Mouse (Mus musculus) MEL (cell line): ENCODE measurements around the gene 1700016C15Rik. TPM values are rescaled to one million over a fixed set of nuclear protein-coding genes. Genes with fewer than 3 reads are reported as not detected.

ENCODE experiments used
- DNase-seq: peaks from one replicate; pipeline ENCODE4 v3.0.0; 2011; ENCODE audit warnings: low read depth, low spot score
- H3K27ac ChIP-seq: 2 replicates; pipeline ENCODE4 v1.5.1; 2012; ENCODE audit warnings: low read depth, mild to moderate bottlenecking, control low read depth, low read length, moderate library complexity; ENCODE audit not compliant: control insufficient read depth
- H3K27me3 ChIP-seq, 2 experiments: fragments of 150-350 bp in 1 of 2; sonication (generic) in 1 of 2; 2 replicates each; pipeline ENCODE4 v1.6.1; 2012; ENCODE audit warnings: low read length in 2 of 2, mild to moderate bottlenecking in 2 of 2, improper control_type of control experiment in 1 of 2, moderate library complexity in 1 of 2; ENCODE audit not compliant: insufficient read depth in 2 of 2, control insufficient read depth in 1 of 2
- H3K36me3 ChIP-seq, 2 experiments: 2 replicates each; pipeline ENCODE4 v1.6.1; 2012 to 2014; ENCODE audit warnings: low read length in 2 of 2, improper control_type of control experiment in 1 of 2, inconsistent platforms in 1 of 2, mild to moderate bottlenecking in 1 of 2; ENCODE audit not compliant: insufficient read depth in 2 of 2, control insufficient read depth in 1 of 2
- H3K4me1 ChIP-seq, 2 experiments: fragments of 150-350 bp in 1 of 2; sonication (generic) in 1 of 2; 2 replicates each; pipeline ENCODE4 v1.6.1; 2012; ENCODE audit warnings: low read length in 2 of 2, improper control_type of control experiment in 1 of 2, mild to moderate bottlenecking in 1 of 2; ENCODE audit not compliant: insufficient read depth in 2 of 2, control insufficient read depth in 1 of 2
- H3K4me3 ChIP-seq, 2 experiments: fragments of 150-350 bp in 1 of 2; sonication (generic) in 1 of 2; 2 replicates each; pipeline ENCODE4 v1.5.1; 2012; ENCODE audit warnings: low read depth in 2 of 2, low read length in 2 of 2, mild to moderate bottlenecking in 2 of 2, moderate library complexity in 2 of 2, control low read depth in 1 of 2, improper control_type of control experiment in 1 of 2; ENCODE audit not compliant: control insufficient read depth in 1 of 2, insufficient read depth in 1 of 2
- H3K79me2 ChIP-seq: 2 replicates; pipeline ENCODE4 v1.6.1; 2012; ENCODE audit warnings: mild to moderate bottlenecking, low read length, moderate library complexity; ENCODE audit not compliant: control insufficient read depth, poor library complexity, insufficient read depth
- H3K9ac ChIP-seq: 2 replicates; pipeline ENCODE4 v1.6.1; 2012; ENCODE audit warnings: low read depth, mild to moderate bottlenecking, control low read depth, low read length, moderate library complexity; ENCODE audit not compliant: control insufficient read depth, poor library complexity, severe bottlenecking
- H3K9me3 ChIP-seq: fragments of 150-350 bp; sonication (generic); replicated peaks from 2 replicates; pipeline ENCODE4 v1.6.1; 2012; ENCODE audit warnings: mild to moderate bottlenecking, low read length, improper control_type of control experiment, moderate library complexity; ENCODE audit not compliant: insufficient read depth
- BHLHE40 ChIP-seq: IDR thresholded peaks from 2 replicates; pipeline ENCODE4 v1.6.1; 2012; ENCODE audit warnings: low read depth, mild to moderate bottlenecking, inconsistent platforms, low read length, improper control_type of control experiment, borderline replicate concordance
- CHD2 ChIP-seq: IDR thresholded peaks from 2 replicates; pipeline ENCODE4 v1.6.1; 2011; ENCODE audit warnings: low read length, improper control_type of control experiment
- CTCF ChIP-seq, 3 experiments: IDR thresholded peaks in 2 of 3; conservative IDR thresholded peaks in 1 of 3; 2 replicates each; pipeline ENCODE4 v1.5.1; 2011 to 2012; ENCODE audit warnings: low read length in 3 of 3, low read depth in 2 of 3, mild to moderate bottlenecking in 2 of 3, improper control_type of control experiment in 1 of 3, inconsistent platforms in 1 of 3, mixed read lengths in 1 of 3, moderate library complexity in 1 of 3; ENCODE audit not compliant: control insufficient read depth in 1 of 3, insufficient read depth in 1 of 3, poor library complexity in 1 of 3, severe bottlenecking in 1 of 3
- E2F4 ChIP-seq: IDR thresholded peaks from 2 replicates; pipeline ENCODE4 v1.6.1; 2011; ENCODE audit warnings: low read depth, low read length, improper control_type of control experiment, borderline replicate concordance
- EP300 ChIP-seq, 2 experiments: IDR thresholded peaks; 2 replicates each; pipeline ENCODE4 v1.6.1; 2011; ENCODE audit warnings: improper control_type of control experiment in 2 of 2, low read length in 2 of 2, low read depth in 1 of 2, mild to moderate bottlenecking in 1 of 2
- ETS1 ChIP-seq: IDR thresholded peaks from 2 replicates; pipeline ENCODE4 v1.6.1; 2012; ENCODE audit warnings: low read depth, mild to moderate bottlenecking, inconsistent platforms, low read length, improper control_type of control experiment, moderate library complexity
- GABPA ChIP-seq: IDR thresholded peaks from 2 replicates; pipeline ENCODE4 v1.6.1; 2012; ENCODE audit warnings: low read depth, mild to moderate bottlenecking, inconsistent platforms, low read length, improper control_type of control experiment, moderate library complexity
- MAX ChIP-seq: IDR thresholded peaks from 2 replicates; pipeline ENCODE4 v1.6.1; 2011; ENCODE audit warnings: low read length, improper control_type of control experiment
- MEF2A ChIP-seq: IDR thresholded peaks from 2 replicates; pipeline ENCODE4 v1.6.1; 2014; ENCODE audit warnings: low read depth, mild to moderate bottlenecking, inconsistent platforms, low read length, improper control_type of control experiment; ENCODE audit not compliant: poor library complexity, insufficient replicate concordance, severe bottlenecking; ENCODE audit errors: extremely low read depth
- MXI1 ChIP-seq: IDR thresholded peaks from 2 replicates; pipeline ENCODE4 v1.6.1; 2011; ENCODE audit warnings: mild to moderate bottlenecking, low read depth, low read length, improper control_type of control experiment
- MYB ChIP-seq: IDR thresholded peaks from 2 replicates; pipeline ENCODE4 v1.6.1; 2011; ENCODE audit warnings: mild to moderate bottlenecking, low read depth, low read length, improper control_type of control experiment
- MYC ChIP-seq: IDR thresholded peaks from 2 replicates; pipeline ENCODE4 v1.6.1; 2011; ENCODE audit warnings: low read depth, mild to moderate bottlenecking, low read length, improper control_type of control experiment, moderate library complexity
- POLR2A ChIP-seq, 2 experiments: IDR thresholded peaks; 2 replicates each; pipeline ENCODE4 v1.6.1; 2011 to 2012; ENCODE audit warnings: low read length in 2 of 2, mild to moderate bottlenecking in 2 of 2, control low read depth in 1 of 2, improper control_type of control experiment in 1 of 2, low read depth in 1 of 2, moderate library complexity in 1 of 2; ENCODE audit not compliant: control insufficient read depth in 1 of 2, insufficient read depth in 1 of 2, poor library complexity in 1 of 2
- POLR2AphosphoS5 ChIP-seq: IDR thresholded peaks from 2 replicates; pipeline ENCODE4 v1.6.1; 2012; ENCODE audit warnings: low read depth, borderline replicate concordance, mild to moderate bottlenecking, inconsistent platforms, low read length, moderate library complexity, mixed read lengths
- RCOR1 ChIP-seq: IDR thresholded peaks from 2 replicates; pipeline ENCODE4 v1.6.1; 2012; ENCODE audit warnings: low read depth, mild to moderate bottlenecking, inconsistent platforms, low read length, improper control_type of control experiment
- SMC3 ChIP-seq: IDR thresholded peaks from 2 replicates; pipeline ENCODE4 v1.6.1; 2011; ENCODE audit warnings: low read depth, low read length, improper control_type of control experiment
- TAL1 ChIP-seq: IDR thresholded peaks from 2 replicates; pipeline ENCODE4 v1.6.1; 2012; ENCODE audit warnings: mild to moderate bottlenecking, inconsistent platforms, low read length, moderate library complexity, mixed read lengths
- TBP ChIP-seq: IDR thresholded peaks from 2 replicates; pipeline ENCODE4 v1.8.0; 2011; ENCODE audit warnings: low read depth, low read length, improper control_type of control experiment
- TCF12 ChIP-seq: IDR thresholded peaks from 2 replicates; pipeline ENCODE4 v1.6.1; 2014; ENCODE audit warnings: low read depth, mild to moderate bottlenecking, inconsistent platforms, low read length, improper control_type of control experiment, moderate library complexity
- USF1 ChIP-seq: IDR thresholded peaks from 2 replicates; pipeline ENCODE4 v1.6.1; 2014; ENCODE audit warnings: low read depth, mild to moderate bottlenecking, inconsistent platforms, low read length, improper control_type of control experiment, moderate library complexity
- USF2 ChIP-seq, 2 experiments: IDR thresholded peaks; 2 replicates each; pipeline ENCODE4 v1.6.1; 2011 to 2012; ENCODE audit warnings: improper control_type of control experiment in 2 of 2, low read length in 2 of 2, borderline replicate concordance in 1 of 2, inconsistent platforms in 1 of 2, low read depth in 1 of 2, mild to moderate bottlenecking in 1 of 2; ENCODE audit not compliant: insufficient read depth in 1 of 2
- ZKSCAN1 ChIP-seq: IDR thresholded peaks from 2 replicates; pipeline ENCODE4 v1.6.1; 2012; ENCODE audit warnings: low read depth, mild to moderate bottlenecking, inconsistent platforms, low read length, improper control_type of control experiment, moderate library complexity
- ZMIZ1 ChIP-seq: IDR thresholded peaks from 2 replicates; pipeline ENCODE4 v1.6.1; 2012; ENCODE audit warnings: low read depth, mild to moderate bottlenecking, inconsistent platforms, low read length, improper control_type of control experiment, moderate library complexity
- polyA plus RNA-seq, 2 experiments: library from polyadenylated mRNA; stranded (reverse) in 1 of 2; unstranded in 1 of 2; fragments of >175 nt in 1 of 2; fragments of >200 nt in 1 of 2; gene quantifications; 2 replicates each; pipeline versions ENCODE4 v1.2.1 to v1.2.4; 2012; ENCODE audit warnings: low replicate concordance in 2 of 2, low read depth in 1 of 2; ENCODE audit not compliant: insufficient read length in 2 of 2, insufficient read depth in 1 of 2, missing spikeins in 1 of 2
- total RNA-seq: library from RNA; depleted of rRNA; stranded (reverse); fragments of 300-350 nt; gene quantifications from 2 replicates; pipeline ENCODE4 v1.2.3, GENCODE M21; 2012

1700016C15Rik gene
- total and polyA plus RNA-seq, 3 experiments = not detected

- Histone ChIP-seq H3K9ac (no peak overlapping the region), H3K79me2 (no peaks in the 10 kb centered on the region), H3K36me3 (peaks cover 0 to 32% of the 10 kb centered on the region in 2 experiments; a peak in 2 of 4 replicates), H3K27me3 (no peaks in the 10 kb centered on the region), H3K4me1 (peaks cover 15 to 35% of the 10 kb centered on the region in 2 experiments), H3K27ac (no peak overlapping the region), H3K9me3 (no peaks in the 10 kb centered on the region), H3K4me3 (no peak overlapping the region)
- no peak for TF ChIP-seq TCF12
- TF ChIP-seq ZKSCAN1 = no peak
- no peak for TF ChIP-seq EP300 (IDR thresholded peaks at IDR 0.05; ENCODE audit: low read depth in 1 of 2, low read length in 2 of 2)
- TF ChIP-seq MAX = no peak
- no peak for TF ChIP-seq E2F4
- TF ChIP-seq MYC = no peak
- TF ChIP-seq GABPA = no peak
- DNase-seq = no peak
Observed at GRCm38 (mm10) chr1:177719029-177719427, 10.6 kb upstream of the 1700016C15Rik start.

- Histone ChIP-seq H3K4me3 (no peak overlapping the region), H3K4me1 (peaks cover 4 to 10% of the 10 kb centered on the region in 2 experiments; a peak in 2 of 4 replicates)
- TF ChIP-seq CTCF (IDR thresholded peaks at IDR 0.05 in 2 of 3, conservative IDR thresholded peaks at IDR 0.05 in 1 of 3; ENCODE audit: control insufficient read depth in 1 of 3, insufficient read depth in 1 of 3, low read depth in 2 of 3, low read length in 3 of 3, poor library complexity in 1 of 3, severe bottlenecking in 1 of 3) (no peak), CHD2 (no peak), USF2 (IDR thresholded peaks at IDR 0.05; ENCODE audit: borderline replicate concordance in 1 of 2, insufficient read depth in 1 of 2, low read depth in 1 of 2, low read length in 2 of 2) (no peak), USF1 (no peak), ZMIZ1 (no peak), E2F4 (no peak), MYB (no peak), MXI1 (no peak), TBP (no peak), TCF12 (no peak), POLR2A (IDR thresholded peaks at IDR 0.05; ENCODE audit: control insufficient read depth in 1 of 2, insufficient read depth in 1 of 2, low read depth in 1 of 2, low read length in 2 of 2, poor library complexity in 1 of 2) (no peak), MAX (no peak), POLR2AphosphoS5 (no peak), SMC3 (no peak), ZKSCAN1 (no peak), TAL1 (no peak), MEF2A (no peak), ETS1 (no peak), RCOR1 (no peak), BHLHE40 (no peak)
Observed at GRCm38 (mm10) chr1:177723786-177724185, 5.8 kb upstream of the 1700016C15Rik start.

More at GRCm38 (mm10) chr1:177723786-177724185, 5.8 kb upstream of the 1700016C15Rik start:
- Histone ChIP-seq H3K27me3 (no peaks in the 10 kb centered on the region), H3K9me3 (no peaks in the 10 kb centered on the region), H3K27ac (no peak overlapping the region), H3K79me2 (no peaks in the 10 kb centered on the region), H3K9ac (no peak overlapping the region), H3K36me3 (peaks cover 0 to 9% of the 10 kb centered on the region in 2 experiments; a peak in 1 of 4 replicates)
- no peak for DNase-seq
